Mouse (Mus musculus): ENCODE measurements at regions not wholly inside any gene's neighbourhood (a gene's known extent, or its start where the extent isn't known, plus 50 kb on each side); places are given as distances from the start of the nearest gene placed in this dataset.

DNA sequence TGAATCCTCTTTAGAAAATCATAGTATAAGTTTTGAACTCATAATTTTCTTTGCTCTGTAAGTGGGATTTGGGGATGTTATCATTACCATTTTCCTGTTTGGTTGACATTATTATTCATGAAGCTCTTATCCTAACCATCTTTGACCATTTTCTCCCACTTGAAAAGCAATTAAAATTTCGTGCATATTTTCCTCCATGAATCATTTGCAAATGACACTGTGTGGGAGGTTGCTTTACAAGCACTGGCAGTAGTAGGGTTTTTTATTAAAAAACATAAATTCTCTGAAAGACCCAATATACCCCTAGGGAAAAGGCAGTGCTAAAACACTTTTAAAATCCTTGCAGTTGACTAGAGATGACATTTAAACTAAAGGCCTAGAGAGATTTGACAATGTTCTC, 1183.2 kb upstream of the Crim1 start:
- H3K36me3 ChIP-seq (ENCODE audit: control insufficient read depth, insufficient read depth, low read length), result no peaks in the 10 kb centered on the region
- H3K27me3 ChIP-seq (ENCODE audit: control insufficient read depth, insufficient read depth, low read length), result no peaks in the 10 kb centered on the region
- H3K4me3 ChIP-seq (ENCODE audit: low read depth, low read length), result no peak overlapping the region
- no peak overlapping the region for H3K4me2 ChIP-seq (replicated peaks; ENCODE audit: low read depth, low read length)
- H3K4me1 ChIP-seq (ENCODE audit: control insufficient read depth, insufficient read depth, low read length), result no peaks in the 10 kb centered on the region
- H3K9me3 ChIP-seq (ENCODE audit: control insufficient read depth, low read depth, low read length), result no peaks in the 10 kb centered on the region
- H3K9ac ChIP-seq (replicated peaks; ENCODE audit: low read depth, low read length), result no peak overlapping the region
- WGBS, result 33% methylated on average over 1 of the region's 1 CpGs
- H3K27ac ChIP-seq (ENCODE audit: low read length), result no peak overlapping the region
- no peak for ATAC-seq (ENCODE audit: insufficient number of reproducible peaks, insufficient read depth, low FRiP score, low read depth)

DNA sequence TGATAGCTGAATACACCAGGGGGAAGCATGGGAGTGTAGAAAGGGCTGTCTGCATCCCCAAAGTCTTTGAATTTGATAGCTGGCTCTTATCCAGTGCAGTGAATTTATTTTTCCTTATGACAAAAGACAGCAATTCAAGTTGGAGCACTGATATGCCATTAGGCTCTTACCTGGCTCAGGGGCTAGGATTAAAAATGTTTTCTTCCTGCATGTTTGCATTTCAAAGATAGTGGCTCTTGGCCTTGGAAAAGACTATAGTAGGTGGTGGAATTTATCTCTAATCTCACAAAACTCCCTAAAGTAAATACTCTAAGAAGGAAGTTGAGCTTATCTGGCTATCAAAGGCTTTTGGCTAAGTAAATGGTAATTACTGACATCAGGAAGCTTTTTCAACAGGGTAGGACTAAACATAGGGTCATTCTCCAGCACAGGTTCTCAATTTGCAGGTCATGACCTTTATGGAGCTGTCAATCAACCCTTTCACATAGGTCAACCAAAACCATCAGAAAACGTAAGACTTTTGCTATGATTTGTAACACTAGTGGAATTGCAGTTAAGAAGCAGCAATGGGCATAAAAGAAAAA, 1170.8 kb upstream of the Crim1 start:
- H3K4me2 ChIP-seq (replicated peaks; ENCODE audit: low read depth, low read length), result no peak overlapping the region
- no peaks in the 10 kb centered on the region for H3K36me3 ChIP-seq (ENCODE audit: control insufficient read depth, insufficient read depth, low read length)
- H3K4me1 ChIP-seq (ENCODE audit: control insufficient read depth, insufficient read depth, low read length), result no peaks in the 10 kb centered on the region
- no peaks in the 10 kb centered on the region for H3K9me3 ChIP-seq (ENCODE audit: control insufficient read depth, low read depth, low read length)
- H3K9ac ChIP-seq (replicated peaks; ENCODE audit: low read depth, low read length), result no peak overlapping the region
- no peak overlapping the region for H3K4me3 ChIP-seq (ENCODE audit: low read depth, low read length)
- no peak overlapping the region for H3K27ac ChIP-seq (ENCODE audit: low read length)
- peak; percentile 75 for ATAC-seq (ENCODE audit: insufficient number of reproducible peaks, insufficient read depth, low FRiP score, low read depth)
- no peaks in the 10 kb centered on the region for H3K27me3 ChIP-seq (ENCODE audit: control insufficient read depth, insufficient read depth, low read length)
- 9% methylated on average over 1 of the region's 1 CpGs for WGBS

DNA sequence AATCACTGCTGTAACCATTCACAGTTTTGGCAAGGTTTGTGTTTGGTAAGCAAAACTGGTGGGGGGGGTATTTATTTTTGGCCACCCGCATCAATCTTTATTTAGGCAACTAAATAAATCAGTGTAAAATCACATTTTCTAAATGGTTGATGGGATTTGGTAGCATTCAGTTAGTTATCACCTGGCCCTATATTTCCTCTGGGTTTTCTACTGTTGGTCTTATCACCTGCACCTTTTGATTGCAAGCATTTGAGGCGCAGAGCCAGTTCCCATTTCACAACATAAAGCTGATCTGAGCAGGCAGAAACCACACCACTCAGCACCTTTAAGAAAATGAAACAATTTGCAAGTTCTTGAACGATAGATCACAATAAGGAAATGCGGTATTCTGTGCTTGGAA, 1165.8 kb upstream of the Crim1 start:
- Histone ChIP-seq H3K27me3 (ENCODE audit: control insufficient read depth, insufficient read depth, low read length) (no peaks in the 10 kb centered on the region), H3K36me3 (ENCODE audit: control insufficient read depth, insufficient read depth, low read length) (no peaks in the 10 kb centered on the region), H3K9ac (replicated peaks; ENCODE audit: low read depth, low read length) (no peak overlapping the region), H3K4me3 (ENCODE audit: low read depth, low read length) (no peak overlapping the region), H3K9me3 (ENCODE audit: control insufficient read depth, low read depth, low read length) (no peaks in the 10 kb centered on the region), H3K4me1 (ENCODE audit: control insufficient read depth, insufficient read depth, low read length) (no peaks in the 10 kb centered on the region), H3K4me2 (replicated peaks; ENCODE audit: low read depth, low read length) (no peak overlapping the region), H3K27ac (ENCODE audit: low read length) (no peak overlapping the region)
- 93% methylated on average over 4 of the region's 4 CpGs for WGBS
- ATAC-seq (ENCODE audit: insufficient number of reproducible peaks, insufficient read depth, low FRiP score, low read depth), result no peak

Measured in stomach, embryonic 14.5 days (tissue).